Mouse (Mus musculus) G1E-ER4 (cell line): ENCODE measurements around the gene Thsd4. TPM values are rescaled to one million over a fixed set of nuclear protein-coding genes. Genes with fewer than 3 reads are reported as not detected.

Experiments used
- GATA1 ChIP-seq: IDR thresholded peaks from one replicate; pipeline ENCODE4 v1.8.0; 2012; ENCODE audit warnings: low read length, inconsistent platforms
- polyA plus RNA-seq: library from polyadenylated mRNA; stranded (reverse); fragments of >175 nt; gene quantifications from 2 replicates; pipeline ENCODE4 v1.2.3, GENCODE M21; 2012

Thsd4 gene
- polyA plus RNA-seq, 1 experiment: 13.1 TPM

- TF ChIP-seq GATA1: no peak
Measured at GRCm38 (mm10) chr9:60208843-60209242, 313.0 kb downstream of the Thsd4 start.

- TF ChIP-seq GATA1: no peak
Measured at GRCm38 (mm10) chr9:60203141-60203540, 318.7 kb downstream of the Thsd4 start.

- TF ChIP-seq GATA1: no peak
Measured at GRCm38 (mm10) chr9:60200436-60200835, 321.4 kb downstream of the Thsd4 start.

GRCm38 (mm10) chr9:60198530-60199200 is 323.2 kb downstream of the Thsd4 start:
- TF ChIP-seq GATA1: no peak

GRCm38 (mm10) chr9:60195502-60195901 is 326.3 kb downstream of the Thsd4 start:
- no peak for TF ChIP-seq GATA1

GRCm38 (mm10) chr9:60194905-60195304 is 326.9 kb downstream of the Thsd4 start:
- no peak for TF ChIP-seq GATA1

- TF ChIP-seq GATA1: no peak
Measured at GRCm38 (mm10) chr9:60192321-60192720, 329.5 kb downstream of the Thsd4 start.

GRCm38 (mm10) chr9:60187437-60187836 is 334.4 kb downstream of the Thsd4 start:
- no peak for TF ChIP-seq GATA1

GRCm38 (mm10) chr9:60186948-60187347 is 334.9 kb downstream of the Thsd4 start:
- no peak for TF ChIP-seq GATA1

GRCm38 (mm10) chr9:60184083-60184482 is 337.8 kb downstream of the Thsd4 start:
- no peak for TF ChIP-seq GATA1

GRCm38 (mm10) chr9:60182371-60182770 is 339.5 kb downstream of the Thsd4 start:
- TF ChIP-seq GATA1: no peak

GRCm38 (mm10) chr9:60180936-60181335 is 340.9 kb downstream of the Thsd4 start:
- TF ChIP-seq GATA1: no peak

GRCm38 (mm10) chr9:60180114-60180513 is 341.7 kb downstream of the Thsd4 start:
- TF ChIP-seq GATA1: no peak

GRCm38 (mm10) chr9:60176311-60176710 is 345.5 kb downstream of the Thsd4 start:
- TF ChIP-seq GATA1: no peak

- no peak for TF ChIP-seq GATA1
Measured at GRCm38 (mm10) chr9:60166990-60167389, 354.9 kb downstream of the Thsd4 start.

GRCm38 (mm10) chr9:60160855-60161254 is 361.0 kb downstream of the Thsd4 start:
- no peak for TF ChIP-seq GATA1

GRCm38 (mm10) chr9:60160194-60160593 is 361.7 kb downstream of the Thsd4 start:
- TF ChIP-seq GATA1: no peak

- no peak for TF ChIP-seq GATA1
Measured at GRCm38 (mm10) chr9:60152990-60153389, 368.9 kb downstream of the Thsd4 start.
